Mouse (Mus musculus) brain, embryonic 18.5 days (tissue): ENCODE data around the gene Cdh5.

ENCODE experiments used
- DNase-seq: peaks from one replicate; pipeline ENCODE4 v3.0.0-alpha.2; 2012; ENCODE audit warnings: low read depth, low spot score

The Cdh5 gene

GRCm38 (mm10) chr8:104188459-104188858 lies 87.0 kb downstream of the Cdh5 start:
- DNase-seq = no peak

DNA sequence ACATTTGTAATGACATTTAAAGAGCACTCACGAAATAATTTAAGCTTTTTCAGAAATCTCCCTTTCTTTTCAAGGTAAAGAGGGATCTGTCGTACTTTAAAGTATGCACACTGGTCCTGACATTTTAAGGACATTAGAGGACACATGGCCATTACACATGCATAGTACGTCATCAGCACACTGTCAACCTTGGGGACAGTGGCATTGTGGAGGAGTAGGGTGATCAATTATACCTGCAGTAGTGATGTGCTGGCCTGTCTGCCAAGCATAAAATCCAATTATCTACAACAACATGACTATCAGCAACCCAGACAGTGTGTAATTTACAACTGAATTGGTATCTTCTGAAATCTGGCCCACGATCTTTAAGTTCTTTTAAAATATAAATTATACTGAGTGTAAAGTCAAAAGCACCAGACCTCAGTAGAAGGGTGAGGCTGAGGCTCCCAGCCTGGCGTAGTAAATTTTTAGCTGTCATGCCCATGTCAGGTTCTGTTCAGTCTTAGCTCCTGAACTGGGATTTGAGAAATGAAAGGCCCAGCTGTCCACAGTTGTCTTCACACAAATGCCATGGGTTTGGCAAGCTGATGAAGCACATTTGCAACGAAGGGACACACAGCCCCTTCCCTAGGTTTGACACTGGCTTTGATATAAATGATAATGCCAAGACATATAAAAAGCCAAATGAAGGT lies 89.5 kb downstream of the Cdh5 start:
- no peak for DNase-seq

GRCm38 (mm10) chr8:104191496-104191895 lies 90.1 kb downstream of the Cdh5 start:
- no peak for DNase-seq
